In genomic region chr13:34222985-34223384, GRCm38 (mm10) we compare ENCODE assay signal across 9 mouse cellular contexts.
DNase-seq lines count a peak whose midpoint lies in the region; ATAC-seq and TF ChIP-seq lines count a peak whose summit lies in the region.
"Had no signal": no experiment of that assay in that cellular context is flagged by ENCODE, and none has a peak within 500 bp of the region (broad histone marks: within the 10 kb centered on the region; RNA-seq: fewer than 3 reads in every experiment).

No protein-coding gene starts in this region.

- no peaks in the 10 kb centered on the region for H3K9me3 ChIP-seq in embryonic facial prominence, embryonic 14.5 days (ENCODE audit: control insufficient read depth, low read length)
- no peaks in the 10 kb centered on the region for H3K9me3 ChIP-seq in embryonic facial prominence, embryonic 10.5 days
- H3K9me3 ChIP-seq in forebrain, embryonic 15.5 days = no peaks in the 10 kb centered on the region
- no peaks in the 10 kb centered on the region for H3K9me3 ChIP-seq in midbrain, postnatal 0 days (ENCODE audit: low read length)
- H3K9me3 ChIP-seq in intestine, postnatal 0 days (ENCODE audit: control insufficient read depth) = no peaks in the 10 kb centered on the region
- H3K9me3 ChIP-seq: neural tube, embryonic 12.5 days had no signal

- no peak for ATAC-seq in embryonic facial prominence, embryonic 14.5 days (ENCODE audit: low read depth)
- no peak for ATAC-seq in forebrain, embryonic 15.5 days (replicated peaks)
- no peak for ATAC-seq in midbrain, postnatal 0 days (ENCODE audit: low FRiP score)
- no peak for ATAC-seq in intestine, postnatal 0 days

- 0 out of 2 replicates have a peak overlapping the region, but pooled peaks have one; percentile 22 for H3K27ac ChIP-seq in embryonic facial prominence, embryonic 14.5 days (replicated peaks; ENCODE audit: low read depth, low read length)
- no peak overlapping the region for H3K27ac ChIP-seq in embryonic facial prominence, embryonic 10.5 days (replicated peaks)
- 0 out of 2 replicates have a peak overlapping the region, but pooled peaks have one; percentile 50 for H3K27ac ChIP-seq in forebrain, embryonic 15.5 days (replicated peaks)
- no peak overlapping the region for H3K27ac ChIP-seq in kidney, adult 2 months (ENCODE audit: insufficient read depth, low read depth, low read length)
- no peak overlapping the region for H3K27ac ChIP-seq in midbrain, postnatal 0 days (ENCODE audit: low read depth, low read length)
- no peak overlapping the region for H3K27ac ChIP-seq in intestine, postnatal 0 days (ENCODE audit: low read depth, low read length)
- H3K27ac ChIP-seq: neural tube, embryonic 12.5 days had no signal

- H3K27me3 ChIP-seq in embryonic facial prominence, embryonic 14.5 days (replicated peaks; ENCODE audit: control insufficient read depth, insufficient read depth, low read length) = no peaks in the 10 kb centered on the region
- no peaks in the 10 kb centered on the region for H3K27me3 ChIP-seq in embryonic facial prominence, embryonic 10.5 days (replicated peaks; ENCODE audit: low read depth, poor library complexity, severe bottlenecking)
- no peaks in the 10 kb centered on the region for H3K27me3 ChIP-seq in forebrain, embryonic 15.5 days
- no peaks in the 10 kb centered on the region for H3K27me3 ChIP-seq in kidney, adult 2 months (replicated peaks; ENCODE audit: control insufficient read depth, insufficient read depth, low read length)
- H3K27me3 ChIP-seq in midbrain, postnatal 0 days (ENCODE audit: insufficient read depth, low read length) = no peaks in the 10 kb centered on the region
- no peaks in the 10 kb centered on the region for H3K27me3 ChIP-seq in intestine, postnatal 0 days (replicated peaks; ENCODE audit: control insufficient read depth, insufficient read depth, low read length)
- H3K27me3 ChIP-seq: neural tube, embryonic 12.5 days had no signal

- H3K9ac ChIP-seq in embryonic facial prominence, embryonic 14.5 days (ENCODE audit: low read depth, low read length) = no peak overlapping the region
- H3K9ac ChIP-seq in forebrain, embryonic 15.5 days (replicated peaks) = no peak overlapping the region
- H3K9ac ChIP-seq in midbrain, postnatal 0 days (replicated peaks; ENCODE audit: low read length, poor library complexity, severe bottlenecking) = no peak overlapping the region
- H3K9ac ChIP-seq in intestine, postnatal 0 days (ENCODE audit: low read depth, low read length) = no peak overlapping the region
- H3K9ac ChIP-seq: neural tube, embryonic 12.5 days had no signal

- no peak overlapping the region for H3K4me3 ChIP-seq in embryonic facial prominence, embryonic 14.5 days (ENCODE audit: low read depth, low read length)
- no peak overlapping the region for H3K4me3 ChIP-seq in embryonic facial prominence, embryonic 10.5 days
- H3K4me3 ChIP-seq in forebrain, embryonic 15.5 days = no peak overlapping the region
- H3K4me3 ChIP-seq in kidney, adult 2 months (ENCODE audit: insufficient read depth, low read depth, low read length) = no peak overlapping the region
- no peak overlapping the region for H3K4me3 ChIP-seq in midbrain, postnatal 0 days (ENCODE audit: low read depth, low read length)
- no peak overlapping the region for H3K4me3 ChIP-seq in intestine, postnatal 0 days (ENCODE audit: low read depth, low read length)
- H3K4me3 ChIP-seq: neural tube, embryonic 12.5 days had no signal

- H3K36me3 ChIP-seq in embryonic facial prominence, embryonic 14.5 days (ENCODE audit: control insufficient read depth, insufficient read depth, low read length) = no peaks in the 10 kb centered on the region
- 0 out of 2 replicates have a peak, but pooled peaks cover 3% of the 10 kb centered on the region for H3K36me3 ChIP-seq in embryonic facial prominence, embryonic 10.5 days (replicated peaks)
- H3K36me3 ChIP-seq in forebrain, embryonic 15.5 days = no peaks in the 10 kb centered on the region
- no peaks in the 10 kb centered on the region; the same call in 1 of the 2 replicates for H3K36me3 ChIP-seq in kidney, adult 2 months (ENCODE audit: control insufficient read depth, insufficient read depth, low read length)
- H3K36me3 ChIP-seq in midbrain, postnatal 0 days (ENCODE audit: insufficient read depth, low read length) = peaks cover 5% of the 10 kb centered on the region; the same call in 1 of the 2 replicates
- H3K36me3 ChIP-seq in intestine, postnatal 0 days (ENCODE audit: control insufficient read depth, insufficient read depth) = no peaks in the 10 kb centered on the region

- TF ChIP-seq POLR2A in kidney, adult 2 months (IDR thresholded peaks at IDR 0.05; ENCODE audit: low read depth, low read length) = no peak

- DNase-seq in embryonic facial prominence, embryonic 14.5 days (ENCODE audit: low spot score) = peak; percentile 78
- DNase-seq in embryonic facial prominence, embryonic 10.5 days (ENCODE audit: low spot score) = no peak
- peak; percentile 52 to 83 for DNase-seq in adrenal gland, adult (ENCODE audit: inconsistent age in 2 of 2, low spot score in 1 of 2)
- DNase-seq in kidney, adult 2 months = peak; percentile 87
- peak; percentile 55 for DNase-seq in midbrain, postnatal 0 days (ENCODE audit: low spot score)
- DNase-seq in layer of hippocampus, adult 11-12 months (ENCODE audit: low spot score) = no peak

- 0 out of 2 replicates have a peak, but pooled peaks cover 8% of the 10 kb centered on the region for H3K4me1 ChIP-seq in embryonic facial prominence, embryonic 14.5 days (ENCODE audit: control insufficient read depth, insufficient read depth, low read length)
- peaks cover 14% of the 10 kb centered on the region for H3K4me1 ChIP-seq in embryonic facial prominence, embryonic 10.5 days
- peaks cover 21% of the 10 kb centered on the region for H3K4me1 ChIP-seq in forebrain, embryonic 15.5 days
- peaks cover 8% of the 10 kb centered on the region; the same call in 1 of the 2 replicates for H3K4me1 ChIP-seq in kidney, adult 2 months (ENCODE audit: control insufficient read depth, insufficient read depth, low read length)
- peaks cover 6% of the 10 kb centered on the region for H3K4me1 ChIP-seq in midbrain, postnatal 0 days (ENCODE audit: insufficient read depth, low read length)
- H3K4me1 ChIP-seq in intestine, postnatal 0 days (replicated peaks; ENCODE audit: control insufficient read depth, insufficient read depth, low read length) = peaks cover 10% of the 10 kb centered on the region; the same call in 1 of the 2 replicates

- no peak for TF ChIP-seq CTCF in kidney, adult 2 months (conservative IDR thresholded peaks at IDR 0.05; ENCODE audit: insufficient read depth, insufficient read length, low read depth, low read length)
- no peak for TF ChIP-seq CTCF in midbrain, postnatal 0 days (IDR thresholded peaks at IDR 0.05)
- TF ChIP-seq CTCF in intestine, postnatal 0 days (IDR thresholded peaks at IDR 0.05; ENCODE audit: low read depth) = no peak

- 39% methylated on average over 7 of the region's 7 CpGs for WGBS in embryonic facial prominence, embryonic 14.5 days
- 83% methylated on average over 7 of the region's 7 CpGs for WGBS in embryonic facial prominence, embryonic 10.5 days
- 19% methylated on average over 7 of the region's 7 CpGs for WGBS in forebrain, embryonic 15.5 days
- 14% methylated on average over 7 of the region's 7 CpGs for WGBS in kidney, adult 2 months
- 25% methylated on average over 7 of the region's 7 CpGs for WGBS in midbrain, postnatal 0 days
- 41% methylated on average over 7 of the region's 7 CpGs for WGBS in intestine, postnatal 0 days

- H3K4me2 ChIP-seq in embryonic facial prominence, embryonic 14.5 days (ENCODE audit: low read depth, low read length) = no peak overlapping the region
- H3K4me2 ChIP-seq in forebrain, embryonic 15.5 days (replicated peaks) = no peak overlapping the region
- H3K4me2 ChIP-seq in midbrain, postnatal 0 days (ENCODE audit: low read depth, low read length, poor library complexity, severe bottlenecking) = no peak overlapping the region
- no peak overlapping the region for H3K4me2 ChIP-seq in intestine, postnatal 0 days (replicated peaks; ENCODE audit: low read depth)
- H3K4me2 ChIP-seq: neural tube, embryonic 12.5 days had no signal

Comparison
In these comparisons a context has a peak if more than half of its experiments do, and no peak if none do; other contexts are left out.
1. DNase-seq: peak in embryonic facial prominence, embryonic 14.5 days (single experiment), adrenal gland, adult (2 of 2), kidney, adult 2 months (single experiment) and midbrain, postnatal 0 days (single experiment); none in embryonic facial prominence, embryonic 10.5 days (single experiment) and layer of hippocampus, adult 11-12 months (single experiment).
2. H3K27ac ChIP-seq: peak in embryonic facial prominence, embryonic 14.5 days (single experiment) and forebrain, embryonic 15.5 days (single experiment); none in embryonic facial prominence, embryonic 10.5 days (single experiment), kidney, adult 2 months (single experiment), midbrain, postnatal 0 days (single experiment) and intestine, postnatal 0 days (single experiment).